Comparison of ENCODE assay signal across 19 mouse cellular contexts in the genomic region with DNA sequence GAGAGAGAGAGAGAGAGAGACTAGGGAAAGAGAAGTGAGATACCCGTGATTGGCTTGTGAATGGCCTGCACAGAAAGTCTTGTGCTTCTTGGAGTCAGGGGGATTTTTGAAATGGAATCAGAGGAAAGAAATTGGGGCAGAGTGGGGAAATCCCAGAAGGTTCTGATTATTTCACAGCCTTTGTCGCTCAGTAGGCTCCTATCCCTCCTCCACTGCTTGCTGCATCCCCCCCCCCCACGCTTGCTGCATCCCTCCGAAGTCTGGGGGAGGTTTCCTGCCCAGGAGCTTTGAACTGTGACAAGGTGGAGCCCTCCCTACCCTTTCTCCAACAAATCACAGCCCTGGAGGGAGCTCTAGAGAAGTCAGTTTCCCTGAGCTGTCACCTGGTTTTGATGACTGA. TPM values are rescaled to one million over a fixed set of nuclear protein-coding genes. Genes with fewer than 3 reads are reported as not detected.
A peak's percentile ranks its signal among the peaks of the same experiment; 100 is the strongest.
DNase-seq lines count a peak whose midpoint lies in the region; ATAC-seq and TF ChIP-seq lines count a peak whose summit lies in the region.
"Had no signal": no experiment of that assay in that cellular context is flagged by ENCODE, and none has a peak within 500 bp of the region (broad histone marks: within the 10 kb centered on the region; RNA-seq: fewer than 3 reads in every experiment).

No protein-coding gene starts in this region.

- dilution Hi-C loops in CH12.LX (cut with MboI; ENCODE audit: extremely low pct_ligation_motif_present, extremely low pct_unique_long_range_greater_than_20kb, low sequenced_read_pairs): no loop called here

- no peaks in the 10 kb centered on the region for H3K79me2 ChIP-seq in CH12.LX (replicated peaks; ENCODE audit: control insufficient read depth, extremely low read depth, insufficient read depth, poor library complexity, severe bottlenecking)

- peak; percentile 79; the same call in 1 of the 2 replicates for ATAC-seq in kidney, embryonic 14.5 days (ENCODE audit: low FRiP score, low TSS enrichment)
- no peak for ATAC-seq in cerebellum, adult (ENCODE audit: insufficient number of reproducible peaks, low FRiP score, low TSS enrichment)
- ATAC-seq: inflammation-experienced regulatory T-cells, adult 6 months had no signal

- peak; percentile 48; the same call in 1 of the 2 replicates for TF ChIP-seq EP300 in CH12.LX (IDR thresholded peaks at IDR 0.05; ENCODE audit: low read length)

- no peak for TF ChIP-seq RAD21 in CH12.LX (IDR thresholded peaks at IDR 0.05; ENCODE audit: low read depth, low read length)

- TF ChIP-seq POLR2A in CH12.LX (IDR thresholded peaks at IDR 0.05; ENCODE audit: low read depth, low read length): no peak

- 9% methylated on average over 4 of the region's 4 CpGs for WGBS in kidney, embryonic 14.5 days

- no peak for DNase-seq in kidney, adult 9 months
- peak; percentile 51 for DNase-seq in CH12.LX (ENCODE audit: extremely low read depth)
- peak; percentile 14 for DNase-seq in embryo, embryonic 10 days (ENCODE audit: low spot score)
- DNase-seq in forelimb bud, embryonic 11.5 days (ENCODE audit: low read depth, low spot score): peak; percentile 25
- no peak for DNase-seq in layer of hippocampus, adult 11-12 months (ENCODE audit: low spot score)
- DNase-seq: adrenal gland, postnatal 25 days; cerebellum, adult 9-10 months; heart, postnatal 4 days; kidney, postnatal 14 days; liver, embryonic 13.5 days; retina, postnatal 1 day; right cerebral cortex, postnatal 4 days; thymus, postnatal 25 days had no signal

- H3K4me3 ChIP-seq in kidney, embryonic 14.5 days (ENCODE audit: low read length): no peak overlapping the region
- H3K4me3 ChIP-seq in CH12.LX (replicated peaks in 1 of 3; ENCODE audit: low read depth in 2 of 3, low read length in 2 of 3, poor library complexity in 1 of 3): no peak overlapping the region
- H3K4me3 ChIP-seq: liver, embryonic 13.5 days; lung, embryonic 15.5 days; megakaryocyte, embryonic 14.5 days had no signal

- H3K4me2 ChIP-seq in kidney, embryonic 14.5 days (replicated peaks; ENCODE audit: low read depth, low read length): no peak overlapping the region
- H3K4me2 ChIP-seq in CH12.LX (ENCODE audit: insufficient read depth, low read depth, poor library complexity, severe bottlenecking): peak overlapping the region; percentile 55; the same call in 1 of the 2 replicates
- H3K4me2 ChIP-seq: liver, embryonic 13.5 days; lung, embryonic 15.5 days had no signal

- H3K27ac ChIP-seq in kidney, embryonic 14.5 days (ENCODE audit: low read depth, low read length): no peak overlapping the region
- no peak overlapping the region for H3K27ac ChIP-seq in CH12.LX (ENCODE audit: insufficient read depth, low read depth)
- H3K27ac ChIP-seq: liver, embryonic 13.5 days; lung, embryonic 15.5 days had no signal

- in situ Hi-C loops in CH12.LX (cut with MboI; ENCODE audit: low pct_ligation_motif_present, low pct_unique_long_range_greater_than_20kb, low sequenced_read_pairs): no loop called here

- no peak overlapping the region for H3K9ac ChIP-seq in kidney, embryonic 14.5 days (ENCODE audit: low read depth, low read length)
- no peak overlapping the region for H3K9ac ChIP-seq in CH12.LX (ENCODE audit: insufficient read depth, low read depth)
- H3K9ac ChIP-seq: liver, embryonic 13.5 days; lung, embryonic 15.5 days had no signal

- no peak for TF ChIP-seq CTCF in CH12.LX (conservative IDR thresholded peaks at IDR 0.05 in 1 of 2, IDR thresholded peaks at IDR 0.05 in 1 of 2; ENCODE audit: low read depth in 2 of 2, low read length in 2 of 2)

- H3K36me3 ChIP-seq in kidney, embryonic 14.5 days (ENCODE audit: control insufficient read depth, insufficient read depth, low read length): no peaks in the 10 kb centered on the region
- no peaks in the 10 kb centered on the region for H3K36me3 ChIP-seq in CH12.LX (replicated peaks in 1 of 2; ENCODE audit: control insufficient read depth in 1 of 2, insufficient read depth in 1 of 2, low read length in 1 of 2)
- H3K36me3 ChIP-seq: liver, embryonic 13.5 days; lung, embryonic 15.5 days had no signal

- H3K27me3 ChIP-seq in kidney, embryonic 14.5 days (ENCODE audit: control insufficient read depth, insufficient read depth, low read length): no peaks in the 10 kb centered on the region
- H3K27me3 ChIP-seq in CH12.LX (replicated peaks): peaks cover 3% of the 10 kb centered on the region
- H3K27me3 ChIP-seq: liver, embryonic 13.5 days; lung, embryonic 15.5 days had no signal

- no peaks in the 10 kb centered on the region for H3K9me3 ChIP-seq in kidney, embryonic 14.5 days (ENCODE audit: control insufficient read depth, low read length)
- no peaks in the 10 kb centered on the region for H3K9me3 ChIP-seq in CH12.LX (replicated peaks; ENCODE audit: low read length)
- H3K9me3 ChIP-seq: liver, embryonic 13.5 days; lung, embryonic 15.5 days; megakaryocyte, embryonic 14.5 days had no signal

- H3K4me1 ChIP-seq in kidney, embryonic 14.5 days (ENCODE audit: control insufficient read depth, insufficient read depth, low read length): peaks cover 10% of the 10 kb centered on the region; the same call in 1 of the 2 replicates
- H3K4me1 ChIP-seq in CH12.LX (ENCODE audit: control insufficient read depth in 1 of 2, insufficient read depth in 2 of 2): peaks cover 4 to 30% of the 10 kb centered on the region in 2 experiments
- H3K4me1 ChIP-seq: lung, embryonic 15.5 days had no signal

TF ChIP-seq in CH12.LX, 34 proteins besides CTCF, POLR2A, EP300 and RAD21:
- TF ChIP-seq GABPA (IDR thresholded peaks at IDR 0.05; ENCODE audit: insufficient replicate concordance, low read depth, low read length): no peak
- TF ChIP-seq MXI1 (IDR thresholded peaks at IDR 0.05; ENCODE audit: low read depth, low read length): no peak
- TF ChIP-seq SMC3 (IDR thresholded peaks at IDR 0.05; ENCODE audit: low read depth, low read length): no peak
- peak; percentile 81 for TF ChIP-seq BHLHE40 (IDR thresholded peaks at IDR 0.05; ENCODE audit: low read depth, low read length)
- no peak for TF ChIP-seq ELF1 (IDR thresholded peaks at IDR 0.05; ENCODE audit: low read depth, low read length)
- TF ChIP-seq ZKSCAN1 (IDR thresholded peaks at IDR 0.05; ENCODE audit: borderline replicate concordance, low read depth, low read length): no peak
- TF ChIP-seq ZNF384 (IDR thresholded peaks at IDR 0.05; ENCODE audit: low read depth, low read length): no peak
- TF ChIP-seq ZC3H11A (IDR thresholded peaks at IDR 0.05; ENCODE audit: low read depth, low read length): no peak
- TF ChIP-seq IRF4 (IDR thresholded peaks at IDR 0.05; ENCODE audit: low read depth, low read length): peak; percentile 57; the same call in 1 of the 2 replicates
- TF ChIP-seq ZMIZ1 (IDR thresholded peaks at IDR 0.05; ENCODE audit: low read depth, low read length): no peak
- TF ChIP-seq MYC (IDR thresholded peaks at IDR 0.05; ENCODE audit: low read depth, low read length): no peak
- no peak for TF ChIP-seq MAFK (IDR thresholded peaks at IDR 0.05; ENCODE audit: insufficient replicate concordance, low read length)
- TF ChIP-seq TBP (conservative IDR thresholded peaks at IDR 0.05; ENCODE audit: low read depth, low read length): no peak
- TF ChIP-seq HCFC1 (IDR thresholded peaks at IDR 0.05; ENCODE audit: low read depth, low read length): no peak
- peak; percentile 63 for TF ChIP-seq ETS1 (conservative IDR thresholded peaks at IDR 0.05; ENCODE audit: low read depth, low read length)
- TF ChIP-seq JUND (conservative IDR thresholded peaks at IDR 0.05; ENCODE audit: low read depth, low read length): no peak
- TF ChIP-seq RCOR1 (conservative IDR thresholded peaks at IDR 0.05; ENCODE audit: low read depth, low read length): no peak
- no peak for TF ChIP-seq JUN (IDR thresholded peaks at IDR 0.05; ENCODE audit: insufficient read depth, low read depth, low read length)
- no peak for TF ChIP-seq NRF1 (IDR thresholded peaks at IDR 0.05; ENCODE audit: low read depth, low read length)
- TF ChIP-seq KAT2A (IDR thresholded peaks at IDR 0.05; ENCODE audit: insufficient replicate concordance, low read length): no peak
- TF ChIP-seq PAX5 (IDR thresholded peaks at IDR 0.05; ENCODE audit: low read length): no peak
- TF ChIP-seq POLR2AphosphoS2 (IDR thresholded peaks at IDR 0.05; ENCODE audit: low read depth, low read length): no peak
- TF ChIP-seq MAX (IDR thresholded peaks at IDR 0.05; ENCODE audit: low read length): no peak
- TF ChIP-seq SIN3A (IDR thresholded peaks at IDR 0.05; ENCODE audit: low read length): no peak
- TF ChIP-seq USF2 (conservative IDR thresholded peaks at IDR 0.05; ENCODE audit: low read depth, low read length): no peak
- TF ChIP-seq CHD2 (IDR thresholded peaks at IDR 0.05; ENCODE audit: low read length): no peak
- 0 out of 2 replicates have a peak, but pooled peaks have one; percentile 14 for TF ChIP-seq MEF2A (IDR thresholded peaks at IDR 0.05; ENCODE audit: borderline replicate concordance, low read depth, low read length)
- no peak for TF ChIP-seq USF1 (IDR thresholded peaks at IDR 0.05; ENCODE audit: low read depth, low read length)
- 0 out of 2 replicates have a peak, but pooled peaks have one; percentile 19 for TF ChIP-seq MAZ (IDR thresholded peaks at IDR 0.05; ENCODE audit: low read depth, low read length)
- no peak for TF ChIP-seq CHD1 (IDR thresholded peaks at IDR 0.05; ENCODE audit: low read depth, low read length)
- TF ChIP-seq TCF12 (IDR thresholded peaks at IDR 0.05; ENCODE audit: low read depth, low read length): no peak
- no peak for TF ChIP-seq NELFE (IDR thresholded peaks at IDR 0.05; ENCODE audit: low read depth, low read length)
- no peak for TF ChIP-seq E2F4 (IDR thresholded peaks at IDR 0.05; ENCODE audit: insufficient replicate concordance, low read depth, low read length)
- no peak for TF ChIP-seq UBTF (IDR thresholded peaks at IDR 0.05; ENCODE audit: low read depth, low read length)
TF ChIP-seq in CH12.LX: peak in this region for 5.

RNA-seq across cellular contexts. Expression of a gene that starts 10.8 kb away (rescaled TPM):
- polyA plus RNA-seq in kidney, embryonic 14.5 days (2014; fragmentation: Nextera tagmentation; extraction: Ambion mirVana): 0.83 and 1.6 TPM in 2 replicates
- not detected in 2 replicates for total RNA-seq in CH12.LX (2012; rRNA removed)
- not detected in 2 replicates for total RNA-seq in CH12.LX (2014; rRNA removed)
- not detected in 2 replicates for polyA plus RNA-seq in CH12.LX (2012; ENCODE audit: insufficient read length, low read depth)
- total RNA-seq: granulocyte monocyte progenitor cell, adult 5-6 weeks had no signal

Comparison
In these comparisons a context has a peak if more than half of its experiments do, and no peak if none do; other contexts are left out.
1. DNase-seq: peak in CH12.LX (single experiment), embryo, embryonic 10 days (single experiment) and forelimb bud, embryonic 11.5 days (single experiment); none in kidney, adult 9 months (single experiment) and layer of hippocampus, adult 11-12 months (single experiment).